Mouse (Mus musculus) liver, adult (tissue): Measurements from ENCODE around the gene Tmem30b.

ENCODE experiments used
- GATA4 ChIP-seq: IDR thresholded peaks from 2 replicates; pipeline ENCODE4 v1.6.1; 2014; ENCODE audit warnings: mild to moderate bottlenecking, low read length; ENCODE audit not compliant: insufficient replicate concordance

Gene Tmem30b

DNA sequence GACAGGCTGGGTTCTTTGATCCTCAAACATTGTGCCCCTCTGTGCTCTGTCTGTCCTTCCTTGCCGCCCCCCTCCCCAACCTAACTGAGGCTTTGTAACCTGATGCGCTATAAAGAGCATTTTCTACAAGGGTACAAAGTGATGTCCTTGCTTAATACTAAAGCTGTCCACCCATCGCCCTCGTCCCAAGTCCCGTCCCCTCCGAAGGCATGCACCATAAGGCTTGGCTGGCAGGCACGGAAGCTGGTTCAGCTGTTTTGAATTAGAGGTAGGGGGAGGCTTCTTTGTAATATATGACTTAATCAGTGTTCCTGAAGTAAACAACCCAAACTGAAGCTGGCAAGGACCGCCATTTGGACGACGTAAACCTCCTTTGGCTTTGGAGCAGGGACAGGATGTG lies 51.0 kb downstream of the Tmem30b start:
- TF ChIP-seq GATA4: no peak

GRCm38 (mm10) chr12:73493929-73494530 lies 52.2 kb downstream of the Tmem30b start:
- no peak for TF ChIP-seq GATA4
